ENCODE assay signal across 13 mouse cellular contexts in genomic region chr2:48374302-48374701, GRCm38 (mm10).
"Had no signal": no experiment of that assay in that cellular context is flagged by ENCODE, and none has a peak within 500 bp of the region (broad histone marks: within the 10 kb centered on the region; RNA-seq: fewer than 3 reads in every experiment).

No protein-coding gene starts in this region.

- H3K4me2 ChIP-seq: limb, embryonic 13.5 days; midbrain, embryonic 12.5 days; stomach, embryonic 15.5 days had no signal

- H3K4me1 ChIP-seq: limb, embryonic 13.5 days; midbrain, embryonic 12.5 days; stomach, embryonic 15.5 days had no signal

- DNase-seq: kidney, adult 8-10 months; kidney, postnatal 36 days; left cerebral cortex, postnatal 4 days; lung, adult 18-20 months; right cerebral cortex, postnatal 14 days; thymus, postnatal 4 days had no signal

- H3K27ac ChIP-seq: layer of hippocampus, adult 2 months; limb, embryonic 13.5 days; liver, embryonic 14.5 days; midbrain, embryonic 12.5 days; stomach, embryonic 15.5 days had no signal

- ATAC-seq: intestine, embryonic 16.5 days; midbrain, embryonic 16.5 days had no signal

- H3K9ac ChIP-seq: limb, embryonic 13.5 days; liver, embryonic 14.5 days; midbrain, embryonic 12.5 days; stomach, embryonic 15.5 days had no signal

- H3K36me3 ChIP-seq: limb, embryonic 13.5 days; midbrain, embryonic 12.5 days; stomach, embryonic 15.5 days had no signal

- H3K27me3 ChIP-seq: limb, embryonic 13.5 days; midbrain, embryonic 12.5 days; stomach, embryonic 15.5 days had no signal

- H3K4me3 ChIP-seq: layer of hippocampus, adult 2 months; limb, embryonic 13.5 days; midbrain, embryonic 12.5 days; stomach, embryonic 15.5 days had no signal

- H3K9me3 ChIP-seq: limb, embryonic 13.5 days; midbrain, embryonic 12.5 days; stomach, embryonic 15.5 days had no signal
